Mouse (Mus musculus): Measurements from ENCODE around the gene Galntl6. TPM values are rescaled to one million over a fixed set of nuclear protein-coding genes. Genes with fewer than 3 reads are reported as not detected.

Galntl6 gene
- polyA plus RNA-seq, 1 experiment from 2014 or later = 17.5 TPM

- no peak overlapping the region for H3K9ac ChIP-seq
- ATAC-seq (ENCODE audit: low FRiP score, low read depth) = no peak
- no peaks in the 10 kb centered on the region for H3K27me3 ChIP-seq
- no peak overlapping the region for H3K27ac ChIP-seq (replicated peaks)
- H3K9me3 ChIP-seq = no peaks in the 10 kb centered on the region
- no peak overlapping the region for H3K4me2 ChIP-seq
- WGBS = 71% methylated on average over 4 of the region's 4 CpGs
- H3K4me3 ChIP-seq = no peak overlapping the region
- H3K36me3 ChIP-seq = no peaks in the 10 kb centered on the region
- H3K4me1 ChIP-seq (replicated peaks) = no peaks in the 10 kb centered on the region
Measured at GRCm38 (mm10) chr8:57807060-57807459, 1105.4 kb downstream of the Galntl6 start.

GRCm38 (mm10) chr8:57805094-57805493, 1107.3 kb downstream of the Galntl6 start:
- Histone ChIP-seq H3K4me1 (replicated peaks) (peaks cover 3% of the 10 kb centered on the region), H3K27ac (replicated peaks) (no peak overlapping the region), H3K4me3 (no peak overlapping the region), H3K9me3 (no peaks in the 10 kb centered on the region), H3K4me2 (no peak overlapping the region), H3K27me3 (no peaks in the 10 kb centered on the region), H3K36me3 (no peaks in the 10 kb centered on the region), H3K9ac (no peak overlapping the region)
- no peak for ATAC-seq (ENCODE audit: low FRiP score, low read depth)
- WGBS = 93% methylated on average over 4 of the region's 4 CpGs

DNA sequence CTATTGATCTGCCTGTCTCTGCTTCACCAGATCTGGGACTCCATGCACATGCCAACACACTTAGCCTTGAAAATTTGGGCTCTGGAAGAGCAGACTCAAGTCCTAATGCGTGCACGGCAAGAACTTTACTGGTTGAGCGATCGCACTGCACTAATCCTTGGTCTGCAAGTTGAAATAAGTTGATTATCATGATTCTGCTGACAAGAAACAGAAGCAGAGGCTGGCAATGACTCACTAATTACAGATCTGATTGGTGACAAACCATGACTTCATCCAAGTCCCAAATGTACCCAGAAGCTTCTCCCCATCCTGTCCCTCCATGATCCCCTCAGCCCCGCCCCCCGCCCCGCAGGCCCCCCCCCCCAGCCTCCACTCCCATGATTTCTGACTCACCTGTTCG, 1108.6 kb downstream of the Galntl6 start:
- no peaks in the 10 kb centered on the region for H3K36me3 ChIP-seq
- 94% methylated on average over 8 of the region's 8 CpGs for WGBS
- no peak for ATAC-seq (ENCODE audit: low FRiP score, low read depth)
- H3K4me1 ChIP-seq (replicated peaks) = peaks cover 9% of the 10 kb centered on the region
- no peaks in the 10 kb centered on the region for H3K27me3 ChIP-seq
- H3K4me3 ChIP-seq = no peak overlapping the region
- H3K4me2 ChIP-seq = no peak overlapping the region
- no peak overlapping the region for H3K9ac ChIP-seq
- no peaks in the 10 kb centered on the region for H3K9me3 ChIP-seq
- no peak overlapping the region for H3K27ac ChIP-seq (replicated peaks)

DNA sequence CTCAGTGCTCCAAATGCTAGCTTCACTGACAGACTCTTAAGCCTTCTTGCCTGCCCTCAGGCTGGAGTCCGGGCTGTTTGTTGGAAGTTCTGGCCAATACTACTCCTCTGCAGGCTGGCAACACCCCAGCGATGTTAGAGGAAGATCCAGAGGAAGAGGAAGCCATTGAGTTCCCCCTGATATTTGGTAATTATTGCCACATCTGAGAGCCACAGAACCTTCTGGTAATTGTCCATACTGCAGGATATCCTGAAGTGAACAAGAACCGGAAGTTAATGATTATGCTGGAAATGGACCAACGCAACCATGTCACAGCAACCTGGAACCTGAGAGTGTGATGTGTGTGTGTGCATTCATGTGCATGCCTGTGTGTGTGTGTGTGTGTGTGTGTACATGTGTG, 1111.2 kb downstream of the Galntl6 start:
- no peaks in the 10 kb centered on the region for H3K36me3 ChIP-seq
- H3K27ac ChIP-seq (replicated peaks) = no peak overlapping the region
- no peak for ATAC-seq (ENCODE audit: low FRiP score, low read depth)
- H3K9me3 ChIP-seq = no peaks in the 10 kb centered on the region
- WGBS = 82% methylated on average over 4 of the region's 4 CpGs
- no peak overlapping the region for H3K9ac ChIP-seq
- H3K27me3 ChIP-seq = no peaks in the 10 kb centered on the region
- H3K4me1 ChIP-seq (replicated peaks) = peaks cover 9% of the 10 kb centered on the region
- no peak overlapping the region for H3K4me2 ChIP-seq
- no peak overlapping the region for H3K4me3 ChIP-seq

DNA sequence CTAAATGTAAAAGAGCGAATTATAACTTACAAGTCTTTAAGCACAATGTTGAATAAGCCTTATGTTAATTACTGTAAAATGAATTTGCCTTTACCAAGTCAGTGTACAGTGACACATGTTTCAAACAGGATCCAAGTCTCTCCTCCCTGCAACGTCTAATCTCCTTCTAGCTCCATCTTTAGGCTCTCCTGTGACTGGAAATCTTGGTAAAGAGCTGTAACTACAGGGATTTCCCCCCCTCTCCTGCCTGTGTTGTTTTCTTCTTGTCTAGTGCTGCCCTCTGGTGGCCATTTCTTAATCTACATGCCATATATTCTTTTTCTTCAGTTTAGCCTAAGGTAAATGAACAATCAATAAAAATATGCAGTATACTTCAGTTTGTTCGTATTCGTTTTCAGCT, 1112.1 kb downstream of the Galntl6 start:
- Histone ChIP-seq H3K4me1 (replicated peaks) (peaks cover 9% of the 10 kb centered on the region), H3K9ac (0 out of 2 replicates have a peak overlapping the region, but pooled peaks have one; percentile 25), H3K36me3 (no peaks in the 10 kb centered on the region), H3K9me3 (no peaks in the 10 kb centered on the region), H3K4me3 (peak overlapping the region; percentile 24), H3K27me3 (no peaks in the 10 kb centered on the region), H3K4me2 (peak overlapping the region; percentile 53), H3K27ac (replicated peaks) (peak overlapping the region; percentile 61)
- WGBS = 20% methylated on average over 4 of the region's 4 CpGs
- ATAC-seq (ENCODE audit: low FRiP score, low read depth) = peak; percentile 85

DNA sequence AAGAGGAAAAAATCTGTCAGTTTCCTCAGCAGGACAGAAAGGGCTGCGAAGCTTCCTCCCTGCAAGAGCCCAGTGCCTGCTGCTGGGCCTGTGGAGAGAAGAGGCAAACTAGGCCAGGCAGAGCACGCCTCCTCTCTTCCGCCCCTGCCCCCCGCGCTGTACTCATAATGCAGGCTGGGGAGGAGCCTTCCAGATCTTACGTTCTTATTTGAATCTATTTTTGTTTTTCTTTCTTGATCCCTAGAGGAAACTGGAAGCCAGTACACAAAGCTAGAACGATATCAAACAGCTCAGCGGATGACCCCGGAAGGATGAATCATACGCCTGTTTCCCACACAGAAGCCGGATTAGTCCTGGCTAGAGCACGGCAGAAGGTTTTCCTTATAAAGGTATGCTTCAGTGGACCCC, 1112.6 kb downstream of the Galntl6 start:
- 3% methylated on average over 12 of the region's 12 CpGs for WGBS
- no peaks in the 10 kb centered on the region for H3K36me3 ChIP-seq
- ATAC-seq (ENCODE audit: low FRiP score, low read depth) = peak; percentile 75
- H3K9ac ChIP-seq = peak overlapping the region; percentile 25; the same call in 1 of the 2 replicates
- no peaks in the 10 kb centered on the region for H3K9me3 ChIP-seq
- no peaks in the 10 kb centered on the region for H3K27me3 ChIP-seq
- peak overlapping the region; percentile 24 for H3K4me3 ChIP-seq
- H3K4me1 ChIP-seq (replicated peaks) = peaks cover 12% of the 10 kb centered on the region
- peak overlapping the region; percentile 61 for H3K27ac ChIP-seq (replicated peaks)
- peak overlapping the region; percentile 53 for H3K4me2 ChIP-seq

GRCm38 (mm10) chr8:57793455-57793854, 1119.0 kb downstream of the Galntl6 start:
- no peak overlapping the region for H3K4me3 ChIP-seq
- WGBS = 22% methylated on average over 4 of the region's 4 CpGs
- H3K4me1 ChIP-seq (replicated peaks) = 0 out of 2 replicates have a peak, but pooled peaks cover 3% of the 10 kb centered on the region
- no peaks in the 10 kb centered on the region for H3K27me3 ChIP-seq
- no peaks in the 10 kb centered on the region for H3K9me3 ChIP-seq
- H3K27ac ChIP-seq (replicated peaks) = no peak overlapping the region
- no peak overlapping the region for H3K4me2 ChIP-seq
- ATAC-seq (ENCODE audit: low FRiP score, low read depth) = no peak
- H3K9ac ChIP-seq = no peak overlapping the region
- no peaks in the 10 kb centered on the region for H3K36me3 ChIP-seq

DNA sequence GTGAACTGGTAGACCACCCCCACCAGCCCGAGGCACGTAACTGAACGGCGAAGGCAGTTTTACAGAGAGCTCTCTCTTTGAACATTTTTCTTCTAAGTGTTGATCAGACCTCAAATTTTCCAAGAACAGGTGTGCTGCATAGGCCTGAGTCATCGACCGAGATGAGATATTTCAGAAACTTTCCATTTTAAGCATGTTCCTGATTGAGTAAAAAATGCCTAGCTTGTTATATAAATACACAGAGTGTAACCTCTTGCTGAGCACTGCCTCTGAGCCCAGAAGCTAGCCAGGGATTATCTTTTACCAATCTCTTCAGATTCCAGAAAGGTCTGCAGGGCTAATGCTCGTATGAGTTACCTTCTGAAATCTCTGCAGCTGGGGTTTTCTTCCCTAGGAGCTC, 1120.2 kb downstream of the Galntl6 start:
- no peaks in the 10 kb centered on the region for H3K9me3 ChIP-seq
- H3K4me2 ChIP-seq = no peak overlapping the region
- 80% methylated on average over 7 of the region's 7 CpGs for WGBS
- no peak overlapping the region for H3K4me3 ChIP-seq
- H3K4me1 ChIP-seq (replicated peaks) = 0 out of 2 replicates have a peak, but pooled peaks cover 3% of the 10 kb centered on the region
- no peak overlapping the region for H3K27ac ChIP-seq (replicated peaks)
- no peak for ATAC-seq (ENCODE audit: low FRiP score, low read depth)
- no peaks in the 10 kb centered on the region for H3K36me3 ChIP-seq
- H3K9ac ChIP-seq = no peak overlapping the region
- no peaks in the 10 kb centered on the region for H3K27me3 ChIP-seq

DNA sequence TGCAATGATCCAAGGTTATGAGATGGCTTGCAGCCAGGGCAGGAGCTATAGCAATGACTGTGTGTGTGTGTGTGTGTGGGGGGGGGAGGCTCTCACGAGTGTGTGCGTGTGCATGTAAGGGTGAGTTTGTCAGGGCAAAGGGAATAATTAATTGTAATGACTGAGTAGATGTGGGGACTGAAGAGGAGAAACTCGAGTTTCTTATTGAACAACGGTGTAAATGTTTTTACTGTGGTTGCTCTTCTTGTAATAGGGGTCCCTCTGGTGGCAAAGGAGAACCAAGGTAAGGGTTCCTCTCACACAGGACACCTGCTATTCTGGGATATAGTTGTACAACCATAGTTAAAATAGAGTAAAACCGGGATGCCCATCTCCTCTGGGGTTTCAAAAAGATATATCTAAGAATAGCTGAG, 1121.1 kb downstream of the Galntl6 start:
- ATAC-seq (ENCODE audit: low FRiP score, low read depth) = peak; percentile 55; the same call in 1 of the 2 replicates
- Histone ChIP-seq H3K9ac (no peak overlapping the region), H3K27ac (replicated peaks) (no peak overlapping the region), H3K27me3 (no peaks in the 10 kb centered on the region), H3K9me3 (no peaks in the 10 kb centered on the region), H3K4me1 (replicated peaks) (0 out of 2 replicates have a peak, but pooled peaks cover 3% of the 10 kb centered on the region), H3K36me3 (no peaks in the 10 kb centered on the region), H3K4me3 (no peak overlapping the region), H3K4me2 (no peak overlapping the region)
- 33% methylated on average over 5 of the region's 5 CpGs for WGBS

- Histone ChIP-seq H3K4me2 (no peak overlapping the region), H3K4me3 (no peak overlapping the region), H3K4me1 (replicated peaks) (no peaks in the 10 kb centered on the region), H3K9me3 (no peaks in the 10 kb centered on the region), H3K9ac (no peak overlapping the region), H3K27me3 (no peaks in the 10 kb centered on the region), H3K27ac (replicated peaks) (no peak overlapping the region), H3K36me3 (no peaks in the 10 kb centered on the region)
- WGBS = 62% methylated on average over 7 of the region's 7 CpGs
- ATAC-seq (ENCODE audit: low FRiP score, low read depth) = no peak
Measured at GRCm38 (mm10) chr8:57779551-57779950, 1132.9 kb downstream of the Galntl6 start.

- Histone ChIP-seq H3K27ac (replicated peaks) (no peak overlapping the region), H3K4me2 (no peak overlapping the region), H3K4me3 (no peak overlapping the region), H3K36me3 (no peaks in the 10 kb centered on the region), H3K27me3 (no peaks in the 10 kb centered on the region), H3K4me1 (replicated peaks) (no peaks in the 10 kb centered on the region), H3K9me3 (no peaks in the 10 kb centered on the region), H3K9ac (no peak overlapping the region)
- no peak for ATAC-seq (ENCODE audit: low FRiP score, low read depth)
- 78% methylated on average over 7 of the region's 7 CpGs for WGBS
Measured at GRCm38 (mm10) chr8:57777988-57778721, 1134.3 kb downstream of the Galntl6 start.

DNA sequence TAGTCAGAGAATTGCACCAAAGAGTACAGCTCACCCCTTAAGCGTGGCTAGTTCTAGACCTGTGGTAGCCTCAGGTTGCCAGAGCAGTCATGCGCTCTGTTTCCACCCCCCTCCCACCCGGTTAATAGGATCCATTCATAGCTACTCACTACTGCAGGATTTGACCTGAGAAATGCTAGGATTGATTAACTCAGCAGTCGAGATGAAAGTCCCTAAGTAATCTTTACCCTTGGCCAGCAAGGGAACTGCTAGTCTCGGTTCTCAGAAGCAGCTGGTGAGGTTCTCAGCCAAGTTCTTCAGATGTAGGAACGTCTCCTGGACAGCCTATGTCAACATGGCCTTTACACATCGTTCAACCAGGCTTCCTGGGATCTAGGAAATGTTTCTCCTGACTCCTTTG, 1135.7 kb downstream of the Galntl6 start:
- Histone ChIP-seq H3K4me3 (no peak overlapping the region), H3K4me2 (no peak overlapping the region), H3K9ac (no peak overlapping the region), H3K4me1 (replicated peaks) (no peaks in the 10 kb centered on the region), H3K9me3 (no peaks in the 10 kb centered on the region), H3K27me3 (no peaks in the 10 kb centered on the region), H3K27ac (replicated peaks) (no peak overlapping the region), H3K36me3 (no peaks in the 10 kb centered on the region)
- 56% methylated on average over 7 of the region's 7 CpGs for WGBS
- ATAC-seq (ENCODE audit: low FRiP score, low read depth) = no peak
